Mouse (Mus musculus): ENCODE results near the gene Adck1.

GRCm38 (mm10) chr12:88444040-88444439, 83.7 kb downstream of the Adck1 start:
- TF ChIP-seq POLR2A (IDR thresholded peaks at IDR 0.05; ENCODE audit: low read depth, low read length) (no peak), RCOR1 (conservative IDR thresholded peaks at IDR 0.05; ENCODE audit: low read depth, low read length) (no peak)

Measured in CH12.LX (cell line).